Mouse (Mus musculus) myocyte (in vitro differentiated cells): ENCODE data around the gene Hoxc12.

Experiments
- CEBPB ChIP-seq: IDR thresholded peaks from 2 replicates; pipeline ENCODE4 v1.6.1; 2011; ENCODE audit warnings: mild to moderate bottlenecking, moderate library complexity; ENCODE audit not compliant: poor library complexity, insufficient read depth, severe bottlenecking
- E2F4 ChIP-seq: IDR thresholded peaks from one replicate; pipeline ENCODE4 v1.6.1; 2011; ENCODE audit warnings: mild to moderate bottlenecking, control low read depth, moderate library complexity; ENCODE audit not compliant: insufficient read depth
- MAX ChIP-seq: IDR thresholded peaks from one replicate; pipeline ENCODE4 v1.6.1; 2011; ENCODE audit warnings: low read depth, mild to moderate bottlenecking, control low read depth
- MYOG ChIP-seq, 3 experiments: IDR thresholded peaks; one replicate each; pipeline ENCODE4 v1.6.1; 2011; ENCODE audit warnings: control low read depth in 2 of 3, low read depth in 2 of 3, mild to moderate bottlenecking in 2 of 3; ENCODE audit not compliant: insufficient read length in 2 of 3, control insufficient read depth in 1 of 3, insufficient read depth in 1 of 3
- POLR2A ChIP-seq: IDR thresholded peaks from one replicate; pipeline ENCODE4 v1.6.1; 2011; ENCODE audit warnings: low read depth, mild to moderate bottlenecking, control low read depth, moderate library complexity; ENCODE audit not compliant: insufficient read length
- POLR2AphosphoS2 ChIP-seq: IDR thresholded peaks from one replicate; pipeline ENCODE4 v1.6.1; 2011; ENCODE audit warnings: low read depth, control low read depth; ENCODE audit not compliant: insufficient read length
- REST ChIP-seq: IDR thresholded peaks from one replicate; pipeline ENCODE4 v1.6.1; 2011; ENCODE audit warnings: mild to moderate bottlenecking, control low read depth, moderate library complexity; ENCODE audit not compliant: insufficient read depth, insufficient read length
- TCF12 ChIP-seq: IDR thresholded peaks from one replicate; pipeline ENCODE4 v1.6.1; 2011; ENCODE audit warnings: mild to moderate bottlenecking, control low read depth; ENCODE audit not compliant: poor library complexity, insufficient read depth, severe bottlenecking
- USF1 ChIP-seq: IDR thresholded peaks from one replicate; pipeline ENCODE4 v1.6.1; 2011; ENCODE audit warnings: low read depth, mild to moderate bottlenecking, control low read depth, moderate library complexity

DNA sequence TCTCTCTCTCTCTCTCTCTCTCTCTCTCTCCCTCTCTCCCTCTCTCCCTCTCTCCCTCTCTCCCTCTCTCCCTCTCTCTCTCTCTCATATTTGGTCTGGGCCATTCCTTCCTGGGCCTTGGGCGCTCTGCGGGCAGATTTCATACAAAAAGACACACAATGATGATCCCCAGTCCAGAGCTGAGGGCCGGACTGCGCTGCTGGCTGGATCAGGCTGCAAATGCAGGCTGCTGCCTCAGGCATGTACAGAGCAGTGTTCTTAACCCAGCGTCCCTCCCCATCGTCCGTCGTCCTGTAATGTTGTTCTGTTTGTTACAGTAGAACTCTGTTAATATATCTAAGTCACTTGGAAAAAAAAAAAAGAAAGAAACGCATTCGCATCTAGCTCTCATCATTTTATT lies 48.0 kb downstream of the Hoxc12 start:
- TF ChIP-seq POLR2AphosphoS2, result no peak
- TF ChIP-seq CEBPB, result no peak
- TF ChIP-seq MAX, result no peak
- peak; percentile 20 for TF ChIP-seq POLR2A
- TF ChIP-seq MYOG (IDR thresholded peaks at IDR 0.05; ENCODE audit: control insufficient read depth in 1 of 3, insufficient read depth in 1 of 3, insufficient read length in 2 of 3, low read depth in 2 of 3), result no peak
- TF ChIP-seq USF1, result no peak
- no peak for TF ChIP-seq REST
- TF ChIP-seq TCF12, result no peak
- no peak for TF ChIP-seq E2F4
